Mouse (Mus musculus) intestine, embryonic 15.5 days (tissue): Measurements from ENCODE around the gene Zfp189. TPM values are rescaled to one million over a fixed set of nuclear protein-coding genes. Genes with fewer than 3 reads are reported as not detected.
"Not testable (repeated sequence)": the region's sequence is repeated elsewhere in the genome, so short reads cannot be mapped to it uniquely, and the experiment has no call there.

Experiments
- ATAC-seq: fragments of 200-750 bp; cut with Nextera tagmentation; 2 replicates; pipeline ENCODE4 v1.8.0; 2017; ENCODE audit warnings: moderate TSS enrichment, moderate library complexity
- H3K27ac ChIP-seq: fragments of 300-500 bp; sonication (generic); 2 replicates; pipeline ENCODE4 v1.5.1; 2015; ENCODE audit warnings: mild to moderate bottlenecking, inconsistent platforms
- H3K27me3 ChIP-seq: fragments of 300-500 bp; sonication (generic); replicated peaks from 2 replicates; pipeline ENCODE4 v1.6.1; 2015; ENCODE audit warnings: inconsistent platforms
- H3K36me3 ChIP-seq: fragments of 300-500 bp; sonication (generic); 2 replicates; pipeline ENCODE4 v1.6.1; 2015; ENCODE audit warnings: inconsistent platforms
- H3K4me1 ChIP-seq: fragments of 300-500 bp; sonication (generic); replicated peaks from 2 replicates; pipeline ENCODE4 v1.6.1; 2015; ENCODE audit warnings: inconsistent platforms
- H3K4me2 ChIP-seq: fragments of 300-500 bp; sonication (generic); replicated peaks from 2 replicates; pipeline ENCODE4 v1.6.1; 2015; ENCODE audit warnings: mild to moderate bottlenecking, inconsistent platforms
- H3K4me3 ChIP-seq: fragments of 300-500 bp; sonication (generic); replicated peaks from 2 replicates; pipeline ENCODE4 v1.5.1; 2015; ENCODE audit warnings: inconsistent platforms
- H3K9ac ChIP-seq: fragments of 300-500 bp; sonication (generic); 2 replicates; pipeline ENCODE4 v1.6.1; 2015; ENCODE audit warnings: inconsistent platforms
- H3K9me3 ChIP-seq: fragments of 300-500 bp; sonication (generic); 2 replicates; pipeline ENCODE4 v1.6.1; 2016; ENCODE audit warnings: inconsistent platforms
- WGBS: fragments of 180-500 bp; shearing (Covaris S2); methylation state at CpG from one replicate; pipeline ENCODE4 v1.1.7; 2015; 5-methylcytosine and 5-hydroxymethylcytosine counted together
- polyA plus RNA-seq: library from polyadenylated mRNA; unstranded; fragments of >200 nt; fragmentation: Nextera tagmentation; extraction: Ambion mirVana; gene quantifications from 2 replicates; pipeline ENCODE4 v1.2.1, GENCODE M21; 2015

Gene Zfp189
- polyA plus RNA-seq, 1 experiment from 2014 or later: 5.7 TPM

DNA sequence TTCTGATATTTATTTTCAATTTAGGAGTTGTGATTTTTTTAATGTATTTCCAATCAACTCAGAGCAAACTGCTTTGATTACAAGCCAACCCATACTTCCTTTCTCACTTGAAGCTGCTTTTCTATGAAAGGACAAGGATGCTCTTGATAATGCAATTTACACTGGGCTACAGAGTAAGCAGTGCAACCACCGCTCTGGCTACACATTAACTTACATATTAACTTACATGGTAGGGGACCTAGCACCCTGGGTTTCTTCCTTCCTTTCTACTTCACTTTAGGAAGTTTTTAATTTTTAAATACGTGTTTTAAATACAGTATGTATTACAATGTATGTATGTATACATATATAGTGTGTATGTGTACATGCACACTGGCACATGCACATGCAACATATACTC is 11.8 kb upstream of the Zfp189 start:
- no peak overlapping the region for H3K4me2 ChIP-seq
- no peak overlapping the region for H3K9ac ChIP-seq
- no peak overlapping the region for H3K27ac ChIP-seq
- peaks cover 5% of the 10 kb centered on the region for H3K36me3 ChIP-seq
- peaks cover 5% of the 10 kb centered on the region for H3K4me1 ChIP-seq
- H3K4me3 ChIP-seq: no peak overlapping the region
- no peaks in the 10 kb centered on the region for H3K9me3 ChIP-seq
- WGBS: 64% methylated on average over 2 of the region's 2 CpGs
- no peak for ATAC-seq
- no peaks in the 10 kb centered on the region for H3K27me3 ChIP-seq

DNA sequence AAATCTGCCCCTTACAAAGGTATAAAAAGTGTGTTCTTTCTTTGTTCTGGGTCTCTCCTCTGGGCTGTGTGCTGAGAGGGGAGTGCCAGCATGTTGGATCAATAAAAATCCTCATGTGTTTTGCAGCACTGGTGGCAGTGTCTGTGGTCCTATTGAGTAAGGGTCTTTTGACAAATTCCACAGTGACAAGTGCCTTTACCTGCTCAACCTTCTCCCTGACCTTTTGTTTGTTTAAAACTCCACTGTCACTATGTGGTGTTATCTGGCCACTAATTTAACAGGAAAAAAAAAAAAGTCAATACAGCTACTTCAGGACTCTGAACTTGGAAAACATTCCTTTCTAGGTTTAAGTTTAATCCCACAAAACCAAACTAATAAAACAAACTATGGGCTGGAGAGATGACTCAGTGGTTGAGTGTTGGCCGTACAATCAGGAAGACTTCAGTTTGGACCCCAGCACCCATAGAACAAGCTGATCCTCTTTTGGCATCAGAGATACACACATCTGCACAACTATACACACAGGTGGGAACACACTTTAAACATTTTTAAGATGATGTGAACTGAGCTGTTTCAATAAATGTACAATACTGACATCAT is 10.6 kb upstream of the Zfp189 start:
- H3K4me2 ChIP-seq, H3K4me3 ChIP-seq, H3K9me3 ChIP-seq, H3K4me1 ChIP-seq, H3K27me3 ChIP-seq, H3K27ac ChIP-seq, H3K9ac ChIP-seq, H3K36me3 ChIP-seq: not testable (repeated sequence)
- WGBS: 70% methylated on average over 1 of the region's 1 CpGs
- peak; percentile 50 for ATAC-seq

DNA sequence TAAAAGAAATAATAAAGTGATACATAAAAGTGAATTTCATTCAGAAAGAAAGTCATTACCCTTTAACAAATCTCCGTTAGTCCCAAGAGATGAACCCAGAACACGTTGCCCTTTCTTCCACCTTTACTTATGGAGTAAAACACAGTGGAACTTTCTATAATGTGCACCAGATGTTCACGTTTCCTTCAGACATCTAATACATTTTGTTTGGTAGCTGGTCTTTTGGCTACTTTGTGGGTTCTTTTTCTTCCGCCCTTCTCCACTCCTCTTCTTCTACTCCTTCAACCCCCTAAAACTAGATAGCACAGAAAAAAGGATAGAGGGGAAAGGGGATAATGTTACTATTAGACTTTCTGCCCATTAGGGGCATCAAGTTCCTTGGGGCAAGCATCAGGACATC is 8.3 kb upstream of the Zfp189 start:
- Histone ChIP-seq H3K27ac (no peak overlapping the region), H3K4me2 (no peak overlapping the region), H3K9ac (no peak overlapping the region), H3K4me3 (no peak overlapping the region), H3K9me3 (no peaks in the 10 kb centered on the region), H3K4me1 (no peaks in the 10 kb centered on the region), H3K36me3 (peaks cover 5% of the 10 kb centered on the region), H3K27me3 (no peaks in the 10 kb centered on the region)
- ATAC-seq: no peak
- 94% methylated on average over 4 of the region's 4 CpGs for WGBS

DNA sequence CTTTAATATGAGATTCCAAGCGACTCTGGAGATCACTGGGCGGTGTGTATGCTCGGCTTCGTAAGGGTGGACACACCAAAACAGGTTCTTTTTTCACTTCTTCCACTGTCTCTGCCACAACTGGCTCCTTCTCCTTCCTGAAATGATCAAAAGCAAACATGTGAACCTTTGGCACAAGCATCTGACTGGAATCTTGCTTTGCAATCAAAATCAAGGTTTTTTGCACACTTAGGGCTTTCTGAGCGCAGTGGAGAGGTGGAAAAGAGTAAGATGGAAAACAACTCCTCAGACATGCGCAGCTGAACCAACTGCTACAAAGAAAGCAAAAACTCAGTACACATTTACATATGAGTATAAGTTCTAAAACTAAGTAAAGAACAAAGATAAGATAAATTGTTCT is 6.5 kb upstream of the Zfp189 start:
- Histone ChIP-seq H3K36me3 (peaks cover 5% of the 10 kb centered on the region), H3K27me3 (no peaks in the 10 kb centered on the region), H3K4me3 (no peak overlapping the region), H3K9ac (no peak overlapping the region), H3K4me1 (peaks cover 2% of the 10 kb centered on the region), H3K4me2 (no peak overlapping the region), H3K9me3 (no peaks in the 10 kb centered on the region), H3K27ac (no peak overlapping the region)
- 98% methylated on average over 6 of the region's 6 CpGs for WGBS
- ATAC-seq: no peak

DNA sequence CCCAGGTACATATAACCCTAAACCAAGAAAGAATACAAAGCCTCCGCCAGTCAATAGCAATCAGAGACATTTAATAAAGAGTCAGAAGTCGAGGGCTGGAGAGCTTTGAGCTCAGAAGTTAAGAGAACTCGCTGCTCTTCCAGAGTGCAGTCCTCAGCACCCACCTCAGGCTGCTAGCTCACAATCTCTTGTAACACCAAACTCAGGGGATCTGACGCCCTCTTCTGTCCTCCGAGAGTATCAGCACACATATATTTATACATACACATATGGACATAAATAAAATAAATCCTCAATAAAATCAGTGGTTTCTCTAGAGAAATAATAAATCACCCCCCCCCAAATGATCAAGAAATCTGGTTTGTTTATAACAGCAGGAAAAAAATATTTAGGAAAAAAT is 1.5 kb upstream of the Zfp189 start:
- H3K4me2 ChIP-seq: peak overlapping the region; percentile 24; the same call in 1 of the 2 replicates
- no peaks in the 10 kb centered on the region for H3K27me3 ChIP-seq
- no peak overlapping the region for H3K27ac ChIP-seq
- H3K9ac ChIP-seq: no peak overlapping the region
- no peak for ATAC-seq
- WGBS: 80% methylated on average over 5 of the region's 5 CpGs
- H3K9me3 ChIP-seq: no peaks in the 10 kb centered on the region
- peaks cover 8% of the 10 kb centered on the region for H3K4me1 ChIP-seq
- H3K4me3 ChIP-seq: no peak overlapping the region
- no peaks in the 10 kb centered on the region for H3K36me3 ChIP-seq

DNA sequence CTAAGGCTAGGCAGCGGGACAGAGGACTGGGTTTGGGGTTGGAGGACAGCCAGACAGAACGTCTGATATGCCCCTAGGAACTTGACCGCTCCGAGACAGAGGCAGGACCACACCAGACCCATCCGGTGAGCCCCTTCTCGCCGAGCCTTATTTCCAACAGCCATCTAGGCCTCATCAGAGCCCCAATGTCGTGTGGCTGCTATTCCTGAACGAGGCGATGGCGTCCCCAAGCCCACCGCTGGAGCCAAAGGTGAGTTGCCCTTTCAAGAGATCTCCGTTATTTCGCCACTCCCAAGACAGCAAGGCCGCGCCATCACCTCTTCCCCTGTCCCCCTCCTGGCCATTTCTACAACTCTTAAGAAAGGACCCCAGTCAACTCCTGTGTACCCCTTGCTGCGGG is 370 bp downstream of the Zfp189 start:
- Histone ChIP-seq H3K9me3 (no peaks in the 10 kb centered on the region), H3K4me1 (peaks cover 8% of the 10 kb centered on the region), H3K27me3 (no peaks in the 10 kb centered on the region), H3K4me3 (peak overlapping the region; percentile 66), H3K27ac (0 out of 2 replicates have a peak overlapping the region, but pooled peaks have one; percentile 6), H3K9ac (peak overlapping the region; percentile 67), H3K4me2 (peak overlapping the region; percentile 74), H3K36me3 (no peaks in the 10 kb centered on the region)
- under 1% methylated on average over 17 of the region's 17 CpGs for whole genome bisulfite sequencing
- peak; percentile 70 for ATAC-seq

DNA sequence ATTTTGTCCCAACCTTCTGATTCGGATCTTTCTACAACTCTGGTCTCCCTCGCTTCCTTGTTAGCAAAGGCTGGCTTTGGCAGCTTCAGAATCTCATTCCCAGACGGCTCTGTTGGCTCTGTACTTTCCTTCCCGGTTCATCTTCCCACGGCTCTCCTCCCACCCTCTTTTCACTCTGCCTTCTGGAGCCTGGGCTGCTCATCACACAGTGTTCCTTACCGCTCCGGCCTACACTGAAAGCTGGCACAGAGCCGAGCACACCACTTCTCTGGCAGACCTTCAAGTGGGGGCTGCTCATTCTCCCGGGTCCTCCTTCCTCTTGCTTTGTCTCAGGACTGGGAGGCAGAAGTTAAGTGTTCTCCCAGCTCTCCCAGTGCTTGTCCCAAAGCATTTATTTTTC is 1.6 kb downstream of the Zfp189 start:
- H3K9me3 ChIP-seq: no peaks in the 10 kb centered on the region
- peak overlapping the region; percentile 29; the same call in 1 of the 2 replicates for H3K4me2 ChIP-seq
- no peak for ATAC-seq
- H3K4me1 ChIP-seq: peaks cover 8% of the 10 kb centered on the region
- WGBS: 75% methylated on average over 9 of the region's 9 CpGs
- no peak overlapping the region for H3K27ac ChIP-seq
- no peaks in the 10 kb centered on the region for H3K36me3 ChIP-seq
- H3K27me3 ChIP-seq: no peaks in the 10 kb centered on the region
- no peak overlapping the region for H3K4me3 ChIP-seq
- H3K9ac ChIP-seq: no peak overlapping the region

DNA sequence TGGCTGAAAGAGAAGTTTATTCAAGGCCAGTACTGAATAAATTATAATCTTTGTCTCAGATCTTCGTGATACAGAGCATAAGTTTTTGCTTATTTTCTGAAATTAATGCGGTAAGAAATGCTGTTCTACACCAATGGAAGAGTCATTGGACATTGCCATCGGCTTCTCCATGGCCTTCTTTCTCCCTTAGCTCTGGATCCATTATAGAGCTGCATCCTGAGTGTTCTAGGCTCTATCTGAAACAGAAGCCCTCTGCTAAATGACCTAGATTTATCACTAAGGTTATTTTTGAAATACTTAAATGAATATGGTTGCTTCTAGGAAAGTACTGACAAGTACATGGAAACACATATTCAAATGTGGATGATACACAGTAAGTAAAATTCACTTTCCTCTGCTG is 14.1 kb downstream of the Zfp189 start:
- Histone ChIP-seq H3K9me3 (no peaks in the 10 kb centered on the region), H3K36me3 (peaks cover 5% of the 10 kb centered on the region), H3K27me3 (no peaks in the 10 kb centered on the region), H3K27ac (no peak overlapping the region), H3K4me2 (no peak overlapping the region), H3K4me1 (no peaks in the 10 kb centered on the region), H3K9ac (no peak overlapping the region), H3K4me3 (no peak overlapping the region)
- WGBS: 90% methylated on average over 3 of the region's 3 CpGs
- ATAC-seq: no peak

DNA sequence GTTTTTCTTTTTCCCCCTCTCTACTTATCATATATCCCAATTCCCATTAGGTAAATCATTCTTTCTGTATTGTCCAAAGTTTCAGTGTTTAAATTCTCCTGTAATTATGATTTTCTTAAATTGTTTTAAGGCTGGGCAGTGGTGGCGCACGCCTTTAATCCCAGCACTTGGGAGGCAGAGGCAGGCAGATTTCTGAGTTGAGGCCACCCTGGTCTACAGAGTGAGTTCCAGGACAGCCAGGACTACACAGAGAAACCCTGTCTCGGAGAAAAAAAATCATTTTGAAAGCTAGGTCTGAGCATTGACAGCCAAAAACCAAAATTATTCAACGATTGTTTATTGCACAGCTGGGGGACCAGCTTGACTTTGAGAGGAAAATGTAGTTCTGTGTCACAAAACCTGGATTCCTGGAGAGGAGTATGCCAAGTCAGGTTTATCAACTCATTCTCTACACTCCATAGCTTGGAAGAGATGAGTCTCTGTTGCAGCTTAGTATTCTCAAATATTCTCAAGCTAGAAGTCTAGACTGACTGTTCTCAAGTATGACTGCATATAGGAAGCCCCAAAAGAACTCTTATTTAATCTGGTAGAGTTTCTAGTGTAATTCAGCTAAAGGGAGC is 14.8 kb downstream of the Zfp189 start:
- no peaks in the 10 kb centered on the region for H3K9me3 ChIP-seq
- no peaks in the 10 kb centered on the region for H3K27me3 ChIP-seq
- H3K36me3 ChIP-seq: no peaks in the 10 kb centered on the region
- no peak overlapping the region for H3K4me2 ChIP-seq
- H3K4me3 ChIP-seq: no peak overlapping the region
- WGBS: 93% methylated on average over 4 of the region's 4 CpGs
- H3K4me1 ChIP-seq: no peaks in the 10 kb centered on the region
- H3K9ac ChIP-seq: no peak overlapping the region
- H3K27ac ChIP-seq: no peak overlapping the region
- no peak for ATAC-seq

DNA sequence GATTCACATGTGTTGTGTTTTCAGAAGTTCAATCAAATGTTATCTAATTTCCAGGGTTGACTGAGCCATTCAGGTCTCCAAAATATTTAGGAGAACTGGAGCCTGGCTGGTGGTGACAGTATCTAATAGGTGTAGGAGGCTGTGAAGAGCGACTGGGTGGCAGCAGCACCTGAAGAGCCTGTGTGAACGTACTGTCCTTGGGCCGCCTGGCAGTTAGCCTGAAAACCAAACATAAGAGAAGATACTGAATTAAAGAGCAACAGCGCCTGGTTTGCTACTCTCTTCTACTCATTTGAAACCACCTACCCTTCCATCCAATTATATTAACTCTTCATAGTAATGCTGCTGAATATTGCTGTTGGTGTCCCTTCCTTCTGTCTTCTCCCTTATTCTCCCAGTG is 15.7 kb downstream of the Zfp189 start:
- H3K4me2 ChIP-seq: no peak overlapping the region
- WGBS: 74% methylated on average over 4 of the region's 4 CpGs
- H3K4me3 ChIP-seq: no peak overlapping the region
- no peak for ATAC-seq
- H3K27ac ChIP-seq: no peak overlapping the region
- H3K9me3 ChIP-seq: no peaks in the 10 kb centered on the region
- H3K9ac ChIP-seq: no peak overlapping the region
- H3K36me3 ChIP-seq: no peaks in the 10 kb centered on the region
- H3K27me3 ChIP-seq: no peaks in the 10 kb centered on the region
- H3K4me1 ChIP-seq: no peaks in the 10 kb centered on the region

DNA sequence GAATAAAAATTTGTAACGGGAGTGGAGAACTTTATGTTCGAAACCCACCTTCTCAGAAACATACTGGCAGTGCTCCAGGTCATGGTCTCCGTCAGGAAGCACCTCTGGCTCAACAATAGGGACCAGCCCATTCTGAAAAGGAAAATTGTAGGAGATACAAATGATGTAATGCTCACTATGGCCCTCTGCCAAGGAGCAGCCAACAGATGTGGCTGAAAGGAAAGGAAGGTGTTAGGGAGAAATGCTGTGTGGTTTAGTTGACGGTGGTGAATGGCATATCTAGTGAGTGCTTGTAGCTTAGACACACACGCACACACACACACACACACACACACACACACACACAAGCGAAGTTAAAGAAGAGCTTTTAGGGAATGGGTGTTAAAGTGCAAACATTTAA is 18.7 kb downstream of the Zfp189 start:
- ATAC-seq: no peak
- Histone ChIP-seq H3K9ac (no peak overlapping the region), H3K27me3 (no peaks in the 10 kb centered on the region), H3K4me2 (no peak overlapping the region), H3K9me3 (no peaks in the 10 kb centered on the region), H3K36me3 (no peaks in the 10 kb centered on the region), H3K27ac (no peak overlapping the region), H3K4me1 (no peaks in the 10 kb centered on the region), H3K4me3 (no peak overlapping the region)
- WGBS: 63% methylated on average over 6 of the region's 6 CpGs

DNA sequence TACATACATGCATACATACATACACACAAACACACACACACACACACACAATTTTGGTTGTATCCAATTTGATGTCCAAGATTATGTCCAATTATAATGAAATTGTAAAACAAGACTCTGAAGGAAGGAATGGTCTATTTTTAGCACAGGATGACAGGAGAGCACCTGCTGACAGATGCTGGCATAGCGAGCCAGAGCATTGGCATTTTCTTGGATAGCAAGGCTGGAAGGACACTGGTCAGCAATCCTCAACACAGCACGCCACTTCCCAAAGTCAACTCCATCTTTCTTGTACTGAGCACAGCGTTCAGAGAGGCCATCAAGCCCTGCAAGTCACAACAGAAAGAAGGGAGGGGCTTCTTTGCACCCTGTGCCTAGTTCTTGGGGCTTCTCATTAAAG is 20.0 kb downstream of the Zfp189 start:
- no peaks in the 10 kb centered on the region for H3K4me1 ChIP-seq
- H3K27ac ChIP-seq: no peak overlapping the region
- WGBS: 74% methylated on average over 3 of the region's 3 CpGs
- H3K27me3 ChIP-seq: no peaks in the 10 kb centered on the region
- H3K36me3 ChIP-seq: no peaks in the 10 kb centered on the region
- no peak overlapping the region for H3K4me2 ChIP-seq
- no peak overlapping the region for H3K9ac ChIP-seq
- H3K9me3 ChIP-seq: no peaks in the 10 kb centered on the region
- H3K4me3 ChIP-seq: no peak overlapping the region
- no peak for ATAC-seq

DNA sequence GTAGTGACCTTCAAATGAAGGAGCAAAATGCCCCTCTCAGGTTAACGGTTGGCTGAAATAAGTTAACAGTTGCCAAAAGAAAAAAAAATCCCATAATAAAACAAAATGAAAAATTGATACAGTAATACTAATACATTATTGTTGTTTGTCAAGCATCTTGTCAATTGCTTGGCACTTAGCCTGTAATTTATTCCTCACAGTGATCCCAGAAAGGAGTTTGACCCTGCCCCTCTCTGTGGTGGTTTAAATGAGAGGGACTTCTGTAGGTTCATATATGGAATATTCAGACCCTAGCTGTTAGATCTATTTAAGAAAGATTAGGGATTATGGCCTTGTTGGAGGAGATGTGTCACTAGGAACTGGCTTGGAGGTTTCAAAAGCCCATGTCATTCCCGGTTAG is 25.1 kb downstream of the Zfp189 start:
- no peak overlapping the region for H3K9ac ChIP-seq
- no peak overlapping the region for H3K27ac ChIP-seq

More for the DNA sequence above, 25.1 kb downstream of the Zfp189 start:
- H3K27me3 ChIP-seq: no peaks in the 10 kb centered on the region
- WGBS: 88% methylated on average over 2 of the region's 2 CpGs
- no peaks in the 10 kb centered on the region for H3K36me3 ChIP-seq
- ATAC-seq: no peak
- no peaks in the 10 kb centered on the region for H3K4me1 ChIP-seq
- peak overlapping the region; percentile 30; the same call in 1 of the 2 replicates for H3K4me2 ChIP-seq
- H3K9me3 ChIP-seq: no peaks in the 10 kb centered on the region
- H3K4me3 ChIP-seq: no peak overlapping the region
